Mouse (Mus musculus): ENCODE data around the gene Fus. TPM values are rescaled to one million over a fixed set of nuclear protein-coding genes. Genes with fewer than 3 reads are reported as not detected.

Gene Fus
- 556 and 596 TPM in 2 replicates for polyA plus RNA-seq (2012; rRNA removed)

DNA sequence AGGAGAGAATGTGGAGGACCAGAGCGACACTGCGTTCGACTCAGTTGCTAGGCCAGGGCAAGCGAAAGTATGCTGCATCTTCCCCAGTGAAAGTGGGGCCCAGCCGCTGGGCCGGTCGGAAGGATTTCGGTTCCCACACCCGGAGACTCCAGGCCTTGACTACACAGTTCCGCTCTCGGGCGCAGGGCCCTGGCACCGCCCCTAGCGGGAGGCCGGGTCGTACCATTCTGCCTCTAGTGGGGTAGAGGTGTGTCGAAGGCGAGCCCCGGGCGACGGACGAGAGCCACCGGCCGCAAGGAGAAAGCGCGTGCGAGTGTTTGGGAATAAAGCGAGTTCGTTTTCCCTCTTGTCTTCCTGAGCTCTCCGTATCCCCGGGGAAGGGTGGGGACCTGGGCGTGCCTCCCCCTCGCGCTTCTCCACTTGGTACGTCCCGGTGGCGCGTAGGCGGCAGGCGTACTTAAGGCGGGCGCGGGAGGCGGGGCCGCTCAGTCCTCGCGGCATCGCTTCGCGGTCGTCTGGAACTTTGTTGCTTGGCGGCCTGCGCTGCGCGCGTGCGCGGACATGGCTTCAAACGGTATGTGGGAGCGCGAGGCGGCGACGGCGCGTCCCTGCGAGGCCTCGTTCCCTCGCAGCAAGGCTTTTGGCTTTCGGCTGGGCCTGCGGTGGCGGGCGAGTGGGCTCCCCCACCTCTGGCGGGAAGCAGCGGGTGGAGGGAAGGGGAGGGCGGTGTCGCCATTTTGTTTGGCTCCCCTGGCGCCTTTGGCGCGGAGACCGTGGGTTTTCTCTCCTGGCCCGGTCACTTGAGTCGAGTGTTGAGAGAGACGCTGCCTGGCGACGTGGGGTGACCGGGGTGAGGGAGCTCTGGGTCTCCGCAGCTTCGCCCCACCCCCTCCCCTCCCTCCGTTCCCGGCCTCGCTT is at the start of gene Fus:
Gene Fus (plus strand): TSS at position 454 of the 918 bp plus-strand sequence.

DNA sequence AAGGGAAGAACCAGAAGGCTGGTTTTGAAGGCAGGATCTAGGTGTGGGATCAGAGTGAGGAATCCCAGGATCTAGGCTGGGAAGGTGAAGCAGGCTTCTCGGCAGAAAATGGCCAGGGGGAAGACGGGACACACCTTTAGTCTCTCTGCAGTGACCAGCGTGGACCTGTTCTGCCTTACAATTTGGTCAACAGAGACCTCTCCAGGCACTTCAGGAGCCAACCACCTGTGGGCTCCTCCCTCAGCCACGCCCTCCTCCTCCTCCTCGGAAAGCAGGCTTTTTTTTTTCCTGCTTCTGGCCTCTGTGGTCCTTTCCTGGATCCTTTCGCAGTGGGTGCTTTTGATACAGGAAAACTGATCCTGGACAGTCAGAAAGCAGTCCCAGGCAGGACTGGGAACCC is 37.3 kb upstream of the Fus start, which contains the start of gene Prss8:
Gene Prss8 (minus strand): TSS at position 182 of the 400 bp plus-strand sequence.

DNA sequence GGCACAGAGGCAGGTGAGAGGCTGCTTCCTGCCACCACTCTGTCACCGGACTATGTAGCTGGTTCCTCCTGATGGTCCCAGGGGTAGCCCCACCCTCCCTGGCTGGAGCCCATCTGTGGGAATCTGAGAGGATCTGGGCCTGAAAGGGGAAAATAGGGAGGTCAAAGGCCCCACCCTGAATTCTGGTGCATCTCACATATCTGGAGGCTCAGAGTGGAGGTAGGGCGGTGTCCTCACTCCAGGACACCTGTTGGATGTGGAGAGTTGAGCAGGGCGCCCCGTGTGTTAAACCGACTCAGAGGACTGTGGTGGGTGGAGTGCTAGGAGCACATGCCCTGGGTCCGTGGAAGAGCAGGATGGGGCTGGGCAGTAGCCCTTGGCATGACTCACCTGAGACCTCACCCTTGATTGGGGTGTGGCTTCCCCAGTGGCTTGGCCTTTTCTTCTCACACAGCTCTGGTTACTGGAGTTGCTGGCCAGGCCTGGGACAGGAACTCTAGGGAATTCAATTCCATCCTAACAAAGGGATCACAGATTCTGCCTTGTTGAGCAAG is 20.7 kb upstream of the Fus start, which contains the start of gene Prss36:
Gene Prss36 (minus strand): TSS at position 256 of the 554 bp plus-strand sequence.

GRCm38 (mm10) chr7:127993341-127993977 is 26.2 kb downstream of the Fus start, which contains the start of gene Pycard:
TSS of gene Pycard (minus strand) at chr7:127993867.

DNA sequence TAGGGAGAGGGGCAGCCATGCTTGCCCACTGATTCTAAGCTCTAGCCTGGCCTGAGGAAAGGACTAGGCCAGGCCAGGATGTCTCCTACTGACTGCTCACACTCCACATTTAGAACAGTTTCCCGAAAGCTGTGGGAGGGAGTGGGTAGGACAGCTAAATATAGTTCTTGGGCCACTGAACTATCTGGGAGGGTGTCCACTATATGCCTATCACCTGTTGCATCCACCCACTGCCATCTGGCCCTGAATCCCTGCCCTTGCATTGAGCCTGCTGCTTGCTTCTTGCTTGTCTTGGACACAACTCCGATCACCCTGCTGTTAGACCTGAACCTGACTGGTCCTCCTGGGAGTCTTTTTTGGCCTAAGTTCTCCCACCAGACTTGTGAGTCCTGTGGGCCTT is 36.4 kb downstream of the Fus start, which contains the start of gene Trim72:
Gene Trim72 (plus strand): TSS at position 262 of the 400 bp plus-strand sequence.

Other genes starting within 250 kb of the Fus start
- gene Ctf2, start 235.3 kb upstream of the Fus start, polyA plus RNA-seq (2012; rRNA removed): not detected in 2 replicates
- gene Fbxl19, start 222.9 kb upstream of the Fus start, polyA plus RNA-seq (2012; rRNA removed): 122 and 135 TPM in 2 replicates
- 9.1 and 11.1 TPM in 2 replicates for gene Orai3, start 197.6 kb upstream of the Fus start, polyA plus RNA-seq (2012; rRNA removed)
- gene Setd1a, start 190.8 kb upstream of the Fus start, polyA plus RNA-seq (2012; rRNA removed): 9.1 and 11.1 TPM in 2 replicates
- 0.20 and 0.35 TPM in 2 replicates for gene Gm49388, start 181.8 kb upstream of the Fus start, polyA plus RNA-seq (2012; rRNA removed)
- gene Hsd3b7, start 166.9 kb upstream of the Fus start, polyA plus RNA-seq (2012; rRNA removed): 12.5 and 14.7 TPM in 2 replicates
- 43.4 and 52.4 TPM in 2 replicates for gene Stx4a, start 143.2 kb upstream of the Fus start, polyA plus RNA-seq (2012; rRNA removed)
- gene Stx1b, start 142.9 kb upstream of the Fus start, polyA plus RNA-seq (2012; rRNA removed): 104 and 129 TPM in 2 replicates
- 16.3 and 17.3 TPM in 2 replicates for gene Zfp646, start 91.2 kb upstream of the Fus start, polyA plus RNA-seq (2012; rRNA removed)
- 14.1 and 18.4 TPM in 2 replicates for gene Zfp668, start 90.6 kb upstream of the Fus start, polyA plus RNA-seq (2012; rRNA removed)
- gene Prss53, start 76.5 kb upstream of the Fus start, polyA plus RNA-seq (2012; rRNA removed): 2.9 and 3.0 TPM in 2 replicates
- gene Gm21974, start 72.0 kb upstream of the Fus start, polyA plus RNA-seq (2012; rRNA removed): not detected in 2 replicates
- 68.8 and 78.8 TPM in 2 replicates for gene Vkorc1, start 71.8 kb upstream of the Fus start, polyA plus RNA-seq (2012; rRNA removed)
- 44.6 and 48.7 TPM in 2 replicates for gene Bckdk, start 63.4 kb upstream of the Fus start, polyA plus RNA-seq (2012; rRNA removed)
- 48.7 and 49.7 TPM in 2 replicates for gene Kat8, start 54.9 kb upstream of the Fus start, polyA plus RNA-seq (2012; rRNA removed)
- gene Prss8, start 37.4 kb upstream of the Fus start, polyA plus RNA-seq (2012; rRNA removed): 0.57 and 1.2 TPM in 2 replicates
- gene Prss36, start 20.7 kb upstream of the Fus start, polyA plus RNA-seq (2012; rRNA removed): 14.2 and 14.7 TPM in 2 replicates
- 4.5 and 7.3 TPM in 2 replicates for gene Pycard, start 26.4 kb downstream of the Fus start, polyA plus RNA-seq (2012; rRNA removed)
- 0.53 and 3.0 TPM in 2 replicates for gene Trim72, start 36.5 kb downstream of the Fus start, polyA plus RNA-seq (2012; rRNA removed)
- 1.1 and 1.7 TPM in 2 replicates for gene Itgam, start 95.2 kb downstream of the Fus start, polyA plus RNA-seq (2012; rRNA removed)
- not detected in 2 replicates for gene Gm49368, start 95.2 kb downstream of the Fus start, polyA plus RNA-seq (2012; rRNA removed)
- gene Itgax, start 162.1 kb downstream of the Fus start, polyA plus RNA-seq (2012; rRNA removed): 0.09 and 0.10 TPM in 2 replicates
- 0.13 and 0.20 TPM in 2 replicates for gene Itgad, start 186.9 kb downstream of the Fus start, polyA plus RNA-seq (2012; rRNA removed)
- 0.83 and 11.2 TPM in 2 replicates for gene Cox6a2, start 238.9 kb downstream of the Fus start, polyA plus RNA-seq (2012; rRNA removed)